Mouse (Mus musculus) forebrain, embryonic 12.5 days (tissue): Measurements from ENCODE around the gene Esrrg. TPM values are rescaled to one million over a fixed set of nuclear protein-coding genes. Genes with fewer than 3 reads are reported as not detected.

Source experiments
- ATAC-seq: fragments of 200-750 bp; cut with Nextera tagmentation; 2 replicates; pipeline ENCODE4 v1.8.0; 2017; ENCODE audit warnings: moderate TSS enrichment; ENCODE audit not compliant: low FRiP score
- H3K27ac ChIP-seq: fragments of 300-500 bp; sonication (generic); 2 replicates; pipeline ENCODE4 v1.5.1; 2016; ENCODE audit warnings: mild to moderate bottlenecking
- H3K27me3 ChIP-seq: fragments of 300-500 bp; sonication (generic); 2 replicates; pipeline ENCODE4 v1.6.1; 2016; ENCODE audit warnings: mild to moderate bottlenecking
- H3K36me3 ChIP-seq: fragments of 300-500 bp; sonication (generic); replicated peaks from 2 replicates; pipeline ENCODE4 v1.6.1; 2016; ENCODE audit warnings: mild to moderate bottlenecking
- H3K4me1 ChIP-seq: fragments of 300-500 bp; sonication (generic); 2 replicates; pipeline ENCODE4 v1.6.1; 2016
- H3K4me2 ChIP-seq: fragments of 300-500 bp; sonication (generic); 2 replicates; pipeline ENCODE4 v1.6.1; 2016; ENCODE audit warnings: mild to moderate bottlenecking, moderate library complexity
- H3K4me3 ChIP-seq: fragments of 300-500 bp; sonication (generic); replicated peaks from 2 replicates; pipeline ENCODE4 v1.5.1; 2016; ENCODE audit warnings: mild to moderate bottlenecking
- H3K9ac ChIP-seq: fragments of 300-500 bp; sonication (generic); 2 replicates; pipeline ENCODE4 v1.6.1; 2016; ENCODE audit warnings: mild to moderate bottlenecking
- H3K9me3 ChIP-seq: fragments of 300-500 bp; sonication (generic); 2 replicates; pipeline ENCODE4 v1.6.1; 2016
- WGBS: fragments of 180-500 bp; shearing (Covaris S2); methylation state at CpG from one replicate; pipeline ENCODE4 v1.1.7; 2016; 5-methylcytosine and 5-hydroxymethylcytosine counted together
- polyA plus RNA-seq: library from polyadenylated mRNA; unstranded; fragments of >200 nt; fragmentation: Nextera tagmentation; extraction: Ambion mirVana; gene quantifications from 2 replicates; pipeline ENCODE4 v1.2.1, GENCODE M21; 2016

The Esrrg gene
- polyA plus RNA-seq, 1 experiment from 2014 or later = 8.1 TPM

DNA sequence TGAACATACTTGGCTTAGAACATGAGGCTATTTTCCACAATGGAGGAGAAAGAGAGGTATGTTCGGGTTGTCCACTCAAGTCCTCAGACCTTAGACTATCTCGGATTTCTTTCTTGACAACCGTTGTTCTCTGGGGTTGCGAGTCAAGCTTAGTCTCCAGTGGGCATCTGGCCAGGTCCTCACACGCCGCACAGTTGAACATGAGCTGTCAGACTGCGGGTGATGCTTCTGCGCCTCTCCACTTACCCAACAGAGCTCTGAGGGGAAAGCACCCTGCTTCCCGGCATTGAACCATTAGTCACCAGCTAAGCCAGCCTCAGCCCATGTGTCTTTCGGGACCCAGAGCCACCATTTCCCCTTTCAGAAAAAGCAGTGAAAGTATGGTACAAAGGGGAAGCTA is 633.2 kb downstream of the Esrrg start:
- H3K27ac ChIP-seq = no peak overlapping the region
- ATAC-seq = no peak
- no peak overlapping the region for H3K4me3 ChIP-seq
- H3K4me1 ChIP-seq = 0 out of 2 replicates have a peak, but pooled peaks cover 2% of the 10 kb centered on the region
- no peaks in the 10 kb centered on the region for H3K9me3 ChIP-seq
- H3K27me3 ChIP-seq = no peaks in the 10 kb centered on the region
- H3K9ac ChIP-seq = no peak overlapping the region
- H3K4me2 ChIP-seq = no peak overlapping the region
- 88% methylated on average over 10 of the region's 10 CpGs for WGBS
- H3K36me3 ChIP-seq = no peaks in the 10 kb centered on the region

DNA sequence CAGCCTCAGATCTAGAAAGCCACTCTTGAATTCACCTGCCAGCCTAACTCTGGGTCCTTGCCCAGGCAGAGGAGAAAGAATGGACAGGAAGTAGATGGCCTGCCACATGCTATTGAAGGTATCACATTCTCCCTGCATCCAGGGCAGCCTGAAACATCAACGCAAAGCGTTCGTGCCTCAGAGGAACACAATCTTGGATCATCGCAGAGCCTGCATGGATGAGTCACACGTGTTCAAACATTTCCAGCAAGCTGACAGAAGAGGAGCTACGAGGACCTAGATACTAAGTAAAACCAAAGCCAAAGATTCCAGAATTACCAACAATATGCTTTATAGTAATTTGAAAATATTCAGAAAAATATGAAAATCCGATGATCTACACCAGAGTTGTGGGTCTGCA is 648.9 kb downstream of the Esrrg start:
- Histone ChIP-seq H3K36me3 (no peaks in the 10 kb centered on the region), H3K27ac (no peak overlapping the region), H3K9ac (no peak overlapping the region), H3K4me2 (no peak overlapping the region), H3K27me3 (no peaks in the 10 kb centered on the region), H3K9me3 (no peaks in the 10 kb centered on the region), H3K4me3 (no peak overlapping the region), H3K4me1 (peaks cover 21% of the 10 kb centered on the region)
- 89% methylated on average over 7 of the region's 7 CpGs for WGBS
- ATAC-seq = no peak

- no peak overlapping the region; the same call in 1 of the 2 replicates for H3K27ac ChIP-seq
- H3K4me3 ChIP-seq = no peak overlapping the region
- no peak overlapping the region for H3K4me2 ChIP-seq
- no peaks in the 10 kb centered on the region for H3K36me3 ChIP-seq
- ATAC-seq = peak; percentile 67; the same call in 1 of the 2 replicates
- no peaks in the 10 kb centered on the region for H3K27me3 ChIP-seq
- no peak overlapping the region for H3K9ac ChIP-seq
- H3K4me1 ChIP-seq = peaks cover 21% of the 10 kb centered on the region
- H3K9me3 ChIP-seq = no peaks in the 10 kb centered on the region
- 49% methylated on average over 6 of the region's 6 CpGs for WGBS
These were observed 651.9 kb downstream of the Esrrg start for GRCm38 (mm10) chr1:188260259-188261107.

DNA sequence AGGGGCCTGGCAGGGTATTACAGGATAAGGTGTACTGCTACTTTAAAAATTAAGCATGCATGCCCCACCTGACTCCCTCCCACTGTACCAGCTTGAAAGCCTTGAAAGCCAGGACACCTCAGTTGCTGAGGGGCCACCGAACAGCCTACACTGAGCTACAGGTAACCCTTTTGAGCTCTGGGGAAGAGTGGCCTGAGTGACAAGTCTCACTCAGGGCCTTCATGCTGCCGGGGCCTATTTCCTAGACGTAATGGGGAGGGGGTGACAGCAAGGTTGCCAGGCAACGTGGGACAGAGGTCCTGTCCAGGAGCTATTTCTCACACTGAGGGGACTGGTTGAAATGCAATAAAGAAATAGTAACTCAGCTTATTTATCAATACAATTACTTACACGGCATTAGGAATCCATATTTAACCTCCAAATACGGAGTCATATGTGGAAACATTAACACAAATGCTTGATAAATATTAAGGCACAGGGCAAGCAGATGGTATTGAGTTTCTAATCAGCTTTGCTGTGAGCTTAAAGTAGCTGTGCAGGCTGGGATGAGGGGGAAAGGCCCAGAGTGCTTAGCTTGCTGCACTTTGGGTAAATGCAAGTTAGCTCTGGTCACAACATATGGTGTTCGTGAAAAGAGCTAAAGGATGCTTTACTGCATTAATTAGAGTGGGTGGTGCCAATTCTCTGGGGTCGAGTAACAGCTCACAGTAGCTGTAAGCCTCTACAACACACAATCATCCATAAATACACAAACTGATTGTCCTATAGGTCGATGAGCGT is 653.5 kb downstream of the Esrrg start, which contains the start of gene Ush2a:
Ush2a (plus strand) TSS at position 121 of the 780 bp plus-strand sequence.
- WGBS = 53% methylated on average over 10 of the region's 10 CpGs
- Histone ChIP-seq H3K4me1 (peaks cover 21% of the 10 kb centered on the region), H3K27me3 (no peaks in the 10 kb centered on the region), H3K4me2 (no peak within 1 kb of the TSS), H3K36me3 (no peaks in the 10 kb centered on the region), H3K9me3 (no peaks in the 10 kb centered on the region), H3K9ac (no peak within 1 kb of the TSS), H3K4me3 (no peak within 1 kb of the TSS), H3K27ac (no peak within 1 kb of the TSS)
- ATAC-seq = no peak
